23 mouse cellular contexts compared by ENCODE assay signal in the genomic region with DNA sequence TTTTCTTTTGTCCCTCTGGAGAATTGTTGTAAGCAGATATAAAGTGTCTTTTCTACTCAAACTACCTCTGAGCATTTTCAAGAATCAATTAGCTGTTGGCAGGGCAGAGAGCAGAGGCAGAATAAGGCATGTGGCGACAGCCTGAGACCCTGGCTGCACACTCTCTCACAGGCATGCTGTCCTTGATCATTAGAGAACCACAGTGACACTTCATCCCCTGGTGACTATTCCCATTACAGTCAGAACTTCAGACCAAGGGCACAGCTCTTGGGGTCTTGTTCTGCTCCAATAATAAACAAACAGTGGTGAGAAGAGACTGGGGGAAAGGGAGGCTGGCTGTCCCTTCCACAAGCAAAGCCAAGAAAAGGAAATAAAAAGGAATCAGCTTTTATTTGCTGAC.
A peak's percentile ranks its signal among the peaks of the same experiment; 100 is the strongest.
DNase-seq lines count a peak whose midpoint lies in the region; ATAC-seq and TF ChIP-seq lines count a peak whose summit lies in the region.
"Had no signal": no experiment of that assay in that cellular context is flagged by ENCODE, and none has a peak within 500 bp of the region (broad histone marks: within the 10 kb centered on the region; RNA-seq: fewer than 3 reads in every experiment).

No protein-coding gene starts in this region.

- no peaks in the 10 kb centered on the region for H3K9me3 ChIP-seq in lung, embryonic 16.5 days (ENCODE audit: control insufficient read depth, low read length)
- no peaks in the 10 kb centered on the region for H3K9me3 ChIP-seq in midbrain, embryonic 15.5 days
- H3K9me3 ChIP-seq in midbrain, postnatal 0 days (ENCODE audit: low read length): no peaks in the 10 kb centered on the region
- no peaks in the 10 kb centered on the region for H3K9me3 ChIP-seq in forebrain, embryonic 14.5 days (replicated peaks; ENCODE audit: control insufficient read depth, low read length)
- H3K9me3 ChIP-seq: embryonic facial prominence, embryonic 15.5 days; forebrain, embryonic 10.5 days; forebrain, embryonic 15.5 days; heart, embryonic 13.5 days had no signal

- no peaks in the 10 kb centered on the region for H3K27me3 ChIP-seq in lung, embryonic 16.5 days (ENCODE audit: control insufficient read depth, insufficient read depth, low read depth, low read length)
- no peaks in the 10 kb centered on the region for H3K27me3 ChIP-seq in midbrain, embryonic 15.5 days (replicated peaks)
- H3K27me3 ChIP-seq in midbrain, postnatal 0 days (ENCODE audit: insufficient read depth, low read length): no peaks in the 10 kb centered on the region
- H3K27me3 ChIP-seq in forebrain, embryonic 14.5 days (replicated peaks; ENCODE audit: control insufficient read depth, insufficient read depth, low read length): no peaks in the 10 kb centered on the region
- H3K27me3 ChIP-seq: embryonic facial prominence, embryonic 15.5 days; forebrain, embryonic 15.5 days; heart, embryonic 13.5 days; Patski had no signal

- ATAC-seq in lung, embryonic 16.5 days (ENCODE audit: low read depth): peak; percentile 76
- ATAC-seq in midbrain, embryonic 15.5 days (replicated peaks): no peak; the same call in 1 of the 2 replicates
- ATAC-seq in midbrain, postnatal 0 days (ENCODE audit: low FRiP score): no peak
- no peak for ATAC-seq in forebrain, embryonic 14.5 days
- ATAC-seq: activated CD4-positive, CD25-positive, alpha-beta regulatory T cell, adult 4 months; forebrain, embryonic 15.5 days; Patski had no signal

- TF ChIP-seq POLR2A in brain, embryonic 14.5 days (IDR thresholded peaks at IDR 0.05; ENCODE audit: borderline replicate concordance, extremely low read depth, insufficient read depth, insufficient read length, poor library complexity, severe bottlenecking): no peak

- no peak for TF ChIP-seq CTCF in left cerebral cortex, adult 2 months (IDR thresholded peaks at IDR 0.05)
- no peak for TF ChIP-seq CTCF in midbrain, postnatal 0 days (IDR thresholded peaks at IDR 0.05)
- TF ChIP-seq CTCF in brain, embryonic 14.5 days (IDR thresholded peaks at IDR 0.05; ENCODE audit: borderline replicate concordance, extremely low read depth, insufficient read depth, insufficient read length): no peak

- no peak overlapping the region for H3K9ac ChIP-seq in lung, embryonic 16.5 days (ENCODE audit: low read length)
- H3K9ac ChIP-seq in midbrain, embryonic 15.5 days: no peak overlapping the region
- no peak overlapping the region for H3K9ac ChIP-seq in midbrain, postnatal 0 days (replicated peaks; ENCODE audit: low read length, poor library complexity, severe bottlenecking)
- no peak overlapping the region for H3K9ac ChIP-seq in forebrain, embryonic 14.5 days (ENCODE audit: low read length)
- H3K9ac ChIP-seq: embryonic facial prominence, embryonic 15.5 days; forebrain, embryonic 15.5 days; heart, embryonic 13.5 days had no signal

- H3K27ac ChIP-seq in left cerebral cortex, adult 2 months: peak overlapping the region; percentile 94
- H3K27ac ChIP-seq in lung, embryonic 16.5 days (ENCODE audit: low read length): peak overlapping the region; percentile 61
- peak overlapping the region; percentile 21; the same call in 1 of the 2 replicates for H3K27ac ChIP-seq in midbrain, embryonic 15.5 days
- no peak overlapping the region for H3K27ac ChIP-seq in midbrain, postnatal 0 days (ENCODE audit: low read depth, low read length)
- H3K27ac ChIP-seq in forebrain, embryonic 14.5 days (ENCODE audit: low read depth, low read length): no peak overlapping the region
- H3K27ac ChIP-seq: embryonic facial prominence, embryonic 15.5 days; forebrain, embryonic 10.5 days; forebrain, embryonic 15.5 days; heart, embryonic 13.5 days had no signal

- H3K4me1 ChIP-seq in lung, embryonic 16.5 days (replicated peaks; ENCODE audit: control insufficient read depth, insufficient read depth, low read length): peaks cover 13% of the 10 kb centered on the region; the same call in 1 of the 2 replicates
- H3K4me1 ChIP-seq in midbrain, embryonic 15.5 days: peaks cover 8% of the 10 kb centered on the region; the same call in 1 of the 2 replicates
- no peaks in the 10 kb centered on the region for H3K4me1 ChIP-seq in midbrain, postnatal 0 days (ENCODE audit: insufficient read depth, low read length)
- H3K4me1 ChIP-seq in forebrain, embryonic 14.5 days (ENCODE audit: control insufficient read depth, insufficient read depth, low read length): 0 out of 2 replicates have a peak, but pooled peaks cover 4% of the 10 kb centered on the region

- no peak for DNase-seq in left cerebral cortex, adult 2 months (ENCODE audit: extremely low spot score in 1 of 2, low spot score in 2 of 2)
- DNase-seq in left cerebral cortex, postnatal 4 days: no peak
- no peak for DNase-seq in lung, postnatal 36 days
- no peak for DNase-seq in midbrain, postnatal 0 days (ENCODE audit: low spot score)
- peak; percentile 39 for DNase-seq in brain, embryonic 14.5 days (ENCODE audit: low read depth)
- DNase-seq in forebrain, embryonic 14.5 days (ENCODE audit: low spot score): no peak
- DNase-seq: adrenal gland, postnatal 14 days; cerebellum, adult 18-20 months; cerebellum, adult 9-11 months; cerebellum, postnatal 36 days; embryo, embryonic 11 days; gastrocnemius, postnatal 36 days; heart, adult 11 months; heart, postnatal 36 days had no signal

- 24% methylated on average over 1 of the region's 1 CpGs for WGBS in lung, embryonic 16.5 days
- 34% methylated on average over 1 of the region's 1 CpGs for WGBS in midbrain, embryonic 15.5 days
- 23% methylated on average over 1 of the region's 1 CpGs for WGBS in midbrain, postnatal 0 days
- 24% methylated on average over 1 of the region's 1 CpGs for WGBS in forebrain, embryonic 14.5 days

- no peak overlapping the region for H3K4me2 ChIP-seq in lung, embryonic 16.5 days (ENCODE audit: low read depth, low read length)
- no peak overlapping the region for H3K4me2 ChIP-seq in midbrain, embryonic 15.5 days
- no peak overlapping the region for H3K4me2 ChIP-seq in midbrain, postnatal 0 days (ENCODE audit: low read depth, low read length, poor library complexity, severe bottlenecking)
- H3K4me2 ChIP-seq in forebrain, embryonic 14.5 days (ENCODE audit: low read length): no peak overlapping the region
- H3K4me2 ChIP-seq: embryonic facial prominence, embryonic 15.5 days; forebrain, embryonic 15.5 days; heart, embryonic 13.5 days had no signal

- intact Hi-C loops in left cerebral cortex, adult 2 months (cut with DNase I): loop anchor here (1.0 to 5.0 kb wide), 6 partner anchors 64 to 587 kb away; no protein-coding TSS in a partner anchor
- intact Hi-C loops in left cerebral cortex, postnatal 4 days (cut with DNase I): no loop called here

- no peak overlapping the region for H3K4me3 ChIP-seq in left cerebral cortex, adult 2 months
- H3K4me3 ChIP-seq in lung, embryonic 16.5 days (ENCODE audit: low read length): no peak overlapping the region
- no peak overlapping the region for H3K4me3 ChIP-seq in midbrain, embryonic 15.5 days
- no peak overlapping the region for H3K4me3 ChIP-seq in midbrain, postnatal 0 days (ENCODE audit: low read depth, low read length)
- no peak overlapping the region for H3K4me3 ChIP-seq in forebrain, embryonic 14.5 days (ENCODE audit: low read depth, low read length)
- H3K4me3 ChIP-seq: embryonic facial prominence, embryonic 15.5 days; erythroblast, embryonic 14.5 days; forebrain, embryonic 10.5 days; forebrain, embryonic 15.5 days; heart, embryonic 13.5 days had no signal

- H3K36me3 ChIP-seq in lung, embryonic 16.5 days (ENCODE audit: control insufficient read depth, insufficient read depth, low read length): no peaks in the 10 kb centered on the region
- H3K36me3 ChIP-seq in midbrain, embryonic 15.5 days (replicated peaks): no peaks in the 10 kb centered on the region
- no peaks in the 10 kb centered on the region for H3K36me3 ChIP-seq in midbrain, postnatal 0 days (ENCODE audit: insufficient read depth, low read length)
- H3K36me3 ChIP-seq in forebrain, embryonic 14.5 days (ENCODE audit: control insufficient read depth, insufficient read depth, low read length): no peaks in the 10 kb centered on the region
- H3K36me3 ChIP-seq: embryonic facial prominence, embryonic 15.5 days; forebrain, embryonic 10.5 days; forebrain, embryonic 15.5 days; heart, embryonic 13.5 days had no signal

Comparison
In these comparisons a context has a peak if more than half of its experiments do, and no peak if none do; other contexts are left out.
1. H3K27ac ChIP-seq: peak in left cerebral cortex, adult 2 months (single experiment), lung, embryonic 16.5 days (single experiment) and midbrain, embryonic 15.5 days (single experiment); none in midbrain, postnatal 0 days (single experiment) and forebrain, embryonic 14.5 days (single experiment).